Mouse (Mus musculus) C2C12 (cell line): ENCODE data around the gene Cmklr1. TPM values are rescaled to one million over a fixed set of nuclear protein-coding genes. Genes with fewer than 3 reads are reported as not detected.

Source experiments
- H3K27me3 ChIP-seq: one replicate; pipeline ENCODE4 v1.6.1; 2011; ENCODE audit not compliant: control insufficient read depth, insufficient read depth, insufficient read length
- H3K36me3 ChIP-seq: one replicate; pipeline ENCODE4 v1.6.1; 2011; ENCODE audit not compliant: control insufficient read depth, insufficient read depth
- H3K4me3 ChIP-seq: one replicate; pipeline ENCODE4 v1.5.1; 2011; ENCODE audit warnings: mild to moderate bottlenecking, control low read depth; ENCODE audit not compliant: poor library complexity, insufficient read depth, severe bottlenecking
- H3K79me2 ChIP-seq: one replicate; pipeline ENCODE4 v1.6.1; 2011; ENCODE audit not compliant: control insufficient read depth, insufficient read depth
- H3K79me3 ChIP-seq: one replicate; pipeline ENCODE4 v1.6.1; 2011; ENCODE audit warnings: low read depth, control low read depth
- H3ac ChIP-seq: one replicate; pipeline ENCODE3; 2011; ENCODE audit warnings: low read depth; ENCODE audit not compliant: control insufficient read depth, insufficient read length
- CEBPB ChIP-seq: IDR thresholded peaks from one replicate; pipeline ENCODE4 v1.6.1; 2011; ENCODE audit warnings: low read depth, mild to moderate bottlenecking, control low read depth, moderate library complexity
- CTCF ChIP-seq: IDR thresholded peaks from one replicate; pipeline ENCODE4 v1.5.1; 2011; ENCODE audit not compliant: control insufficient read depth, insufficient read depth, insufficient read length
- FOSL1 ChIP-seq: IDR thresholded peaks from one replicate; pipeline ENCODE4 v1.8.0; 2011; ENCODE audit warnings: mild to moderate bottlenecking, low read length; ENCODE audit not compliant: poor library complexity, insufficient read depth, severe bottlenecking
- MAX ChIP-seq: IDR thresholded peaks from one replicate; pipeline ENCODE4 v1.6.1; 2011; ENCODE audit warnings: mild to moderate bottlenecking, control low read depth
- MYOD1 ChIP-seq: IDR thresholded peaks from one replicate; pipeline ENCODE4 v1.6.1; 2011; ENCODE audit warnings: low read depth; ENCODE audit not compliant: control insufficient read depth, insufficient read length
- MYOG ChIP-seq: IDR thresholded peaks from one replicate; pipeline ENCODE4 v1.6.1; 2011; ENCODE audit not compliant: control insufficient read depth, insufficient read length; ENCODE audit errors: extremely low read depth
- USF1 ChIP-seq: IDR thresholded peaks from one replicate; pipeline ENCODE4 v1.6.1; 2011; ENCODE audit warnings: low read depth, mild to moderate bottlenecking, control low read depth, moderate library complexity
- polyA plus RNA-seq: library from polyadenylated mRNA; unstranded; fragments of >200 nt; fragmentation: generic; extraction: Trizol; gene quantifications from one replicate; pipeline ENCODE4 v1.2.1, GENCODE M21; 2012; ENCODE audit warnings: missing spikeins

Gene Cmklr1
- polyA plus RNA-seq, 1 experiment = 1.2 TPM

- no peak for TF ChIP-seq MYOD1
- TF ChIP-seq MYOG = no peak
- no peak for TF ChIP-seq CEBPB
- Histone ChIP-seq H3K4me3 (no peak overlapping the region), H3K27me3 (no peaks in the 10 kb centered on the region), H3K79me3 (no peaks in the 10 kb centered on the region), H3K79me2 (no peaks in the 10 kb centered on the region), H3ac (no peak overlapping the region), H3K36me3 (no peaks in the 10 kb centered on the region)
These were observed 53.4 kb downstream of the Cmklr1 start for GRCm38 (mm10) chr5:113596780-113597353.

DNA sequence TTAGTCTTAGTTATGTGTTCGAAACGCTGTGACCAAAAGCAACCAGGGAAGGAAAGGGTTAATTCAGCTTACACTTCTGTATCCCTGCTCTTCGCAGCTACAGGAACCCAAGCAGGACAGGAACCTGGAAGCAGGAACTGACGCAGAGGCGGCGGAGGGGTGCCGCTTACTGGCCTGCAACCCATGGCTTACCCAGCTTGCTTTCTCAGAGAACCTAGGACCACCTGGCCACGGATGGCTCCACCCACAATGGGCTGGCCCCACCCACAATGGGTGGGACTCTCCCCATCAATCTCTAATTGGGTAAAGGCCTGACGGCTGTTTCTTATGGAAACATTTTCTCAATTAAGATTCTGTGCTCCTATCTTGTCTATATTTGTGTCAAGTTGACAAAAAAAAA is 54.0 kb downstream of the Cmklr1 start:
- TF ChIP-seq MAX = no peak
- TF ChIP-seq MYOG = no peak
- TF ChIP-seq USF1 = no peak
- no peak for TF ChIP-seq CEBPB
- TF ChIP-seq CTCF = no peak
- TF ChIP-seq MYOD1 = no peak
- TF ChIP-seq FOSL1 = no peak
- no peak overlapping the region for H3ac ChIP-seq
- H3K36me3 ChIP-seq = no peaks in the 10 kb centered on the region
- H3K79me2 ChIP-seq = no peaks in the 10 kb centered on the region
- no peaks in the 10 kb centered on the region for H3K79me3 ChIP-seq
- H3K4me3 ChIP-seq = no peak overlapping the region
- H3K27me3 ChIP-seq = no peaks in the 10 kb centered on the region

- Histone ChIP-seq H3ac (no peak overlapping the region), H3K36me3 (no peaks in the 10 kb centered on the region), H3K79me3 (no peaks in the 10 kb centered on the region), H3K27me3 (no peaks in the 10 kb centered on the region), H3K4me3 (no peak overlapping the region), H3K79me2 (no peaks in the 10 kb centered on the region)
- no peak for TF ChIP-seq MAX
- no peak for TF ChIP-seq MYOD1
- no peak for TF ChIP-seq USF1
- no peak for TF ChIP-seq FOSL1
- TF ChIP-seq CTCF = no peak
- no peak for TF ChIP-seq MYOG
- TF ChIP-seq CEBPB = no peak
These were observed 56.1 kb downstream of the Cmklr1 start for GRCm38 (mm10) chr5:113593911-113594705.

DNA sequence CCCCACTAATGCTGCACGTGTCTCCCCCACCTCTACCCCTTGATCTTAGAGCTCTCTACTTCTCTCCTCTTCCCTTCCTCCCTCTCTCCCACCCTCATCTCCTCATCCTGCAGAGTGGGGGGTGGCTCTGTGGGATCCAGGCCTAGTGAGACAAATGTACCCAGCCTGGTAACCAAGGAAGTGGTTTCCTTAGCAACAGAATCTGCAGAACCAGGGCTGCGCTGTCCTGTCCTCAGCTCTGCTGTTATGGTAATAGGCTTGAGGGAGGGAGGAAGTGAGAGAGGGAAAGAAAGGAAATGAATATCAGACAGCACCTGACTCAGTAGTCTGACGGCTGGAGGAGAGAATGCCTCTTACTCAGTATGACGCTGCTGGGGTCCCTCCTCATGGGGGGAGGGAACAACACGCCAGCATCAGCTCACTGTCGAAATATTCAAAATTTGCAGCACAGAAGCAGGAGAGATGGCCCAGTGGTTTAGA is 58.4 kb downstream of the Cmklr1 start:
- H3ac ChIP-seq = no peak overlapping the region
- no peaks in the 10 kb centered on the region for H3K36me3 ChIP-seq
- no peaks in the 10 kb centered on the region for H3K79me2 ChIP-seq
- no peak overlapping the region for H3K4me3 ChIP-seq
- no peaks in the 10 kb centered on the region for H3K27me3 ChIP-seq
- no peak for TF ChIP-seq USF1
- TF ChIP-seq MAX = no peak
- TF ChIP-seq MYOD1 = no peak
- no peaks in the 10 kb centered on the region for H3K79me3 ChIP-seq

DNA sequence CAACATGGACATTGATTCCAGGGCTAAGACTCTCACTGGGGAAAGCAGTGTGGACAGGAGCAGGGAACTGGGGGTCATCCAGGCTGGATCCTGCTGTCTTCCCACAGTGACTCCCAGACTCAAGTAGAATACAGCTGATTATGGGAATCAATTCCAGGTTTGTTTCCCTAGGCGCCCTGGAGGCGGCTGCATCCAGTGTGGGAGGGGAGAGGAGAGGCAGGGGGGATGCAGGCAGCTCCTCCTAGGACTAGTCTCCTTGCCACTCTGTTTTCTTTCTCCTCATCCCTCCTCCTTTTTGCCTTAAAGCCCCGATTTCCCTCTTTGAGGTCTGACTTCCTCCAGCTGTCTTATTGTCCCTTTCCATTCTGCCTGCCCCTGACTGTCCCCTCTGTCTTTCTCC is 59.1 kb downstream of the Cmklr1 start:
- no peak overlapping the region for H3K4me3 ChIP-seq
- H3K79me3 ChIP-seq = no peaks in the 10 kb centered on the region
- no peak overlapping the region for H3ac ChIP-seq
- no peaks in the 10 kb centered on the region for H3K36me3 ChIP-seq
- no peak for TF ChIP-seq CEBPB
- no peak for TF ChIP-seq MYOD1
- no peak for TF ChIP-seq FOSL1
- no peak for TF ChIP-seq MAX
- no peak for TF ChIP-seq MYOG
- TF ChIP-seq CTCF = no peak
- no peak for TF ChIP-seq USF1
- H3K79me2 ChIP-seq = no peaks in the 10 kb centered on the region
- no peaks in the 10 kb centered on the region for H3K27me3 ChIP-seq
